In genomic region chr17:28234641-28235040, GRCm38 (mm10) we compare ENCODE assay signal across 14 mouse cellular contexts. TPM values are rescaled to one million over a fixed set of nuclear protein-coding genes. Genes with fewer than 3 reads are reported as not detected.
DNase-seq lines count a peak whose midpoint lies in the region; ATAC-seq lines count a peak whose summit lies in the region.
"Had no signal": no experiment of that assay in that cellular context is flagged by ENCODE, and none has a peak within 500 bp of the region (broad histone marks: within the 10 kb centered on the region; RNA-seq: fewer than 3 reads in every experiment).

No protein-coding gene starts in this region.

- intact Hi-C loops in heart, postnatal 10 days (cut with DNase I) = no loop called here

- peaks cover 25% of the 10 kb centered on the region for H3K36me3 ChIP-seq in heart, embryonic 13.5 days
- H3K36me3 ChIP-seq in midbrain, embryonic 16.5 days (ENCODE audit: control insufficient read depth, insufficient read depth, low read length) = no peaks in the 10 kb centered on the region
- H3K36me3 ChIP-seq in midbrain, embryonic 14.5 days (ENCODE audit: control insufficient read depth, insufficient read depth, low read length) = no peaks in the 10 kb centered on the region
- peaks cover 29% of the 10 kb centered on the region for H3K36me3 ChIP-seq in limb, embryonic 12.5 days
- H3K36me3 ChIP-seq in forebrain, embryonic 15.5 days = no peaks in the 10 kb centered on the region

- no peak overlapping the region for H3K4me3 ChIP-seq in heart, embryonic 13.5 days
- H3K4me3 ChIP-seq in midbrain, embryonic 16.5 days (ENCODE audit: low read depth, low read length) = peak overlapping the region; percentile 5; the same call in 1 of the 2 replicates
- H3K4me3 ChIP-seq in midbrain, embryonic 14.5 days (replicated peaks; ENCODE audit: low read depth, low read length) = no peak overlapping the region
- H3K4me3 ChIP-seq in limb, embryonic 12.5 days (replicated peaks) = no peak overlapping the region
- no peak overlapping the region for H3K4me3 ChIP-seq in forebrain, embryonic 15.5 days
- H3K4me3 ChIP-seq: forebrain, embryonic 10.5 days; heart, embryonic 15.5 days; midbrain, embryonic 12.5 days had no signal

- 92% methylated on average over 5 of the region's 5 CpGs for WGBS in heart, embryonic 13.5 days
- 86% methylated on average over 5 of the region's 5 CpGs for WGBS in midbrain, embryonic 16.5 days
- 87% methylated on average over 5 of the region's 5 CpGs for WGBS in midbrain, embryonic 14.5 days
- 91% methylated on average over 5 of the region's 5 CpGs for WGBS in limb, embryonic 12.5 days
- WGBS in forebrain, embryonic 15.5 days = 86% methylated on average over 5 of the region's 5 CpGs

- peaks cover 7% of the 10 kb centered on the region for H3K27me3 ChIP-seq in heart, embryonic 13.5 days (replicated peaks)
- no peaks in the 10 kb centered on the region for H3K27me3 ChIP-seq in midbrain, embryonic 16.5 days (ENCODE audit: control insufficient read depth, insufficient read depth, low read depth, low read length)
- H3K27me3 ChIP-seq in midbrain, embryonic 14.5 days (ENCODE audit: control insufficient read depth, insufficient read depth, low read length) = no peaks in the 10 kb centered on the region
- H3K27me3 ChIP-seq in limb, embryonic 12.5 days = no peaks in the 10 kb centered on the region; the same call in none of the 2 replicates
- no peaks in the 10 kb centered on the region for H3K27me3 ChIP-seq in forebrain, embryonic 15.5 days
- H3K27me3 ChIP-seq: CH12.LX; heart, embryonic 15.5 days had no signal

- no peak for DNase-seq in heart, postnatal 10 days
- DNase-seq in midbrain, embryonic 14.5 days = no peak
- DNase-seq in ovary, postnatal 36 days (ENCODE audit: low spot score) = no peak
- no peak for DNase-seq in frontal cortex, postnatal 10 days (ENCODE audit: low spot score in 2 of 2)
- DNase-seq: kidney, postnatal 25 days; thymus, adult 2 months had no signal

- H3K9me3 ChIP-seq in heart, embryonic 13.5 days = no peaks in the 10 kb centered on the region
- no peaks in the 10 kb centered on the region for H3K9me3 ChIP-seq in midbrain, embryonic 16.5 days (replicated peaks; ENCODE audit: control insufficient read depth, low read length, poor library complexity, severe bottlenecking)
- H3K9me3 ChIP-seq in midbrain, embryonic 14.5 days (ENCODE audit: control insufficient read depth, low read length) = no peaks in the 10 kb centered on the region
- no peaks in the 10 kb centered on the region for H3K9me3 ChIP-seq in limb, embryonic 12.5 days
- no peaks in the 10 kb centered on the region for H3K9me3 ChIP-seq in forebrain, embryonic 15.5 days
- H3K9me3 ChIP-seq: forebrain, embryonic 10.5 days; heart, embryonic 15.5 days; midbrain, embryonic 12.5 days had no signal

- H3K9ac ChIP-seq in heart, embryonic 13.5 days = peak overlapping the region; percentile 24; the same call in 1 of the 2 replicates
- no peak overlapping the region for H3K9ac ChIP-seq in midbrain, embryonic 16.5 days (ENCODE audit: low read depth, low read length)
- H3K9ac ChIP-seq in midbrain, embryonic 14.5 days (replicated peaks; ENCODE audit: low read length) = no peak overlapping the region
- H3K9ac ChIP-seq in limb, embryonic 12.5 days (replicated peaks) = no peak overlapping the region
- H3K9ac ChIP-seq in forebrain, embryonic 15.5 days (replicated peaks) = no peak overlapping the region
- H3K9ac ChIP-seq: heart, embryonic 15.5 days; midbrain, embryonic 12.5 days had no signal

- H3K4me2 ChIP-seq in heart, embryonic 13.5 days = no peak overlapping the region
- H3K4me2 ChIP-seq in midbrain, embryonic 16.5 days (ENCODE audit: low read length) = peak overlapping the region; percentile 7; the same call in 1 of the 2 replicates
- no peak overlapping the region for H3K4me2 ChIP-seq in midbrain, embryonic 14.5 days (ENCODE audit: low read length)
- peak overlapping the region; percentile 63; the same call in 1 of the 2 replicates for H3K4me2 ChIP-seq in limb, embryonic 12.5 days
- H3K4me2 ChIP-seq in forebrain, embryonic 15.5 days (replicated peaks) = no peak overlapping the region
- H3K4me2 ChIP-seq: heart, embryonic 15.5 days; midbrain, embryonic 12.5 days had no signal

- H3K27ac ChIP-seq in heart, embryonic 13.5 days (replicated peaks) = no peak overlapping the region
- no peak overlapping the region for H3K27ac ChIP-seq in midbrain, embryonic 16.5 days (ENCODE audit: low read length)
- no peak overlapping the region for H3K27ac ChIP-seq in midbrain, embryonic 14.5 days (replicated peaks; ENCODE audit: low read depth, low read length)
- no peak overlapping the region for H3K27ac ChIP-seq in limb, embryonic 12.5 days
- H3K27ac ChIP-seq in forebrain, embryonic 15.5 days (replicated peaks) = no peak overlapping the region
- H3K27ac ChIP-seq: forebrain, embryonic 10.5 days; heart, embryonic 15.5 days; midbrain, embryonic 12.5 days had no signal

- no peak for ATAC-seq in heart, embryonic 13.5 days (ENCODE audit: extremely low read depth, insufficient number of reproducible peaks, low FRiP score, low TSS enrichment)
- ATAC-seq in midbrain, embryonic 16.5 days = no peak
- ATAC-seq in midbrain, embryonic 14.5 days (ENCODE audit: low FRiP score, low TSS enrichment) = no peak
- ATAC-seq in limb, embryonic 12.5 days (ENCODE audit: insufficient number of reproducible peaks, insufficient read depth, low FRiP score, low TSS enrichment, low read depth) = no peak
- ATAC-seq in forebrain, embryonic 15.5 days (replicated peaks) = no peak

- peaks cover 18% of the 10 kb centered on the region for H3K4me1 ChIP-seq in heart, embryonic 13.5 days
- H3K4me1 ChIP-seq in midbrain, embryonic 16.5 days (ENCODE audit: control insufficient read depth, insufficient read depth, low read length) = peaks cover 9% of the 10 kb centered on the region; the same call in 1 of the 2 replicates
- H3K4me1 ChIP-seq in midbrain, embryonic 14.5 days (ENCODE audit: control insufficient read depth, insufficient read depth, low read length) = peaks cover 7% of the 10 kb centered on the region; the same call in 1 of the 2 replicates
- H3K4me1 ChIP-seq in limb, embryonic 12.5 days (replicated peaks) = peaks cover 28% of the 10 kb centered on the region
- H3K4me1 ChIP-seq in forebrain, embryonic 15.5 days = peaks cover 6% of the 10 kb centered on the region

RNA-seq across cellular contexts. Expression of gene Ppard, which starts 2.1 kb away (rescaled TPM):
- polyA plus RNA-seq in heart, embryonic 13.5 days (2015; fragmentation: Nextera tagmentation; extraction: Ambion mirVana) = 1.1 and 1.5 TPM in 2 replicates
- 10 to 100 TPM; 28.0 to 28.8 TPM for total RNA-seq in heart, postnatal 10 days (2021)
- 1.2 and 1.6 TPM in 2 replicates for polyA plus RNA-seq in midbrain, embryonic 16.5 days (2015; fragmentation: Nextera tagmentation; extraction: Ambion mirVana)
- polyA plus RNA-seq in midbrain, embryonic 14.5 days (2014; fragmentation: Nextera tagmentation; extraction: Ambion mirVana) = 1.2 and 1.5 TPM in 2 replicates
- polyA plus RNA-seq in limb, embryonic 12.5 days (2016; fragmentation: Nextera tagmentation; extraction: Ambion mirVana) = 3.2 and 3.5 TPM in 2 replicates
- polyA plus RNA-seq in forebrain, embryonic 15.5 days (2015; fragmentation: Nextera tagmentation; extraction: Ambion mirVana) = 1.3 and 1.4 TPM in 2 replicates

RNA-seq across cellular contexts. Expression of gene Def6, which starts 27.1 kb away (rescaled TPM):
- 3.0 and 3.3 TPM in 2 replicates for polyA plus RNA-seq in heart, embryonic 13.5 days (2015; fragmentation: Nextera tagmentation; extraction: Ambion mirVana)
- total RNA-seq in heart, postnatal 10 days (2021) = 1 to 10 TPM; 3.4 to 4.0 TPM
- 6.1 and 6.8 TPM in 2 replicates for polyA plus RNA-seq in midbrain, embryonic 16.5 days (2015; fragmentation: Nextera tagmentation; extraction: Ambion mirVana)
- polyA plus RNA-seq in midbrain, embryonic 14.5 days (2014; fragmentation: Nextera tagmentation; extraction: Ambion mirVana) = 3.2 and 3.5 TPM in 2 replicates
- polyA plus RNA-seq in limb, embryonic 12.5 days (2016; fragmentation: Nextera tagmentation; extraction: Ambion mirVana) = 11.1 and 12.8 TPM in 2 replicates
- 3.7 and 4.8 TPM in 2 replicates for polyA plus RNA-seq in forebrain, embryonic 15.5 days (2015; fragmentation: Nextera tagmentation; extraction: Ambion mirVana)

RNA-seq across cellular contexts. Expression of gene Zfp523, which starts 57.7 kb away (rescaled TPM):
- polyA plus RNA-seq in heart, embryonic 13.5 days (2015; fragmentation: Nextera tagmentation; extraction: Ambion mirVana) = 24.2 and 25.7 TPM in 2 replicates
- total RNA-seq in heart, postnatal 10 days (2021) = 10 to 100 TPM; 21.4 to 26.9 TPM
- 40.4 and 42.1 TPM in 2 replicates for polyA plus RNA-seq in midbrain, embryonic 16.5 days (2015; fragmentation: Nextera tagmentation; extraction: Ambion mirVana)
- polyA plus RNA-seq in midbrain, embryonic 14.5 days (2014; fragmentation: Nextera tagmentation; extraction: Ambion mirVana) = 41.8 and 51.9 TPM in 2 replicates
- 51.9 and 54.9 TPM in 2 replicates for polyA plus RNA-seq in limb, embryonic 12.5 days (2016; fragmentation: Nextera tagmentation; extraction: Ambion mirVana)
- 39.6 and 40.7 TPM in 2 replicates for polyA plus RNA-seq in forebrain, embryonic 15.5 days (2015; fragmentation: Nextera tagmentation; extraction: Ambion mirVana)

Comparison
In these comparisons a context has a peak if more than half of its experiments do, and no peak if none do; other contexts are left out.
1. H3K4me2 ChIP-seq: peak in midbrain, embryonic 16.5 days (single experiment) and limb, embryonic 12.5 days (single experiment); none in heart, embryonic 13.5 days (single experiment), midbrain, embryonic 14.5 days (single experiment) and forebrain, embryonic 15.5 days (single experiment).